Mouse (Mus musculus): ENCODE measurements around the gene Mospd1. TPM values are rescaled to one million over a fixed set of nuclear protein-coding genes. Genes with fewer than 3 reads are reported as not detected.

Mospd1 gene
- polyA plus RNA-seq, 1 experiment from 2014 or later: 38.4 TPM

Other genes starting within 250 kb of the Mospd1 start
- 6.4 and 7.5 TPM in 2 replicates for gene Plac1, start 130.4 kb downstream of the Mospd1 start, polyA plus RNA-seq (2015; fragmentation: Nextera tagmentation; extraction: Ambion mirVana)
- gene Fam122b, start 100.7 kb downstream of the Mospd1 start, polyA plus RNA-seq (2015; fragmentation: Nextera tagmentation; extraction: Ambion mirVana): 9.1 and 11.0 TPM in 2 replicates
- not detected in 2 replicates for gene Fam122c, start 97.1 kb downstream of the Mospd1 start, polyA plus RNA-seq (2015; fragmentation: Nextera tagmentation; extraction: Ambion mirVana)
- gene Etd, start 64.4 kb upstream of the Mospd1 start, polyA plus RNA-seq (2015; fragmentation: Nextera tagmentation; extraction: Ambion mirVana): not detected in 2 replicates
- gene Rtl8c, start 237.5 kb upstream of the Mospd1 start, polyA plus RNA-seq (2015; fragmentation: Nextera tagmentation; extraction: Ambion mirVana): 44.6 and 49.4 TPM in 2 replicates
- not detected in 2 replicates for gene Gm14597, start 238.5 kb upstream of the Mospd1 start, polyA plus RNA-seq (2015; fragmentation: Nextera tagmentation; extraction: Ambion mirVana)